Mouse (Mus musculus): ENCODE data around the gene Tmprss7. TPM values are rescaled to one million over a fixed set of nuclear protein-coding genes. Genes with fewer than 3 reads are reported as not detected.

Gene Tmprss7
- polyA plus RNA-seq, 1 experiment from 2014 or later: 0.44 TPM

- no peak for ATAC-seq
- 72% methylated on average over 4 of the region's 4 CpGs for WGBS (ENCODE audit: insufficient replicate concordance)
- Histone ChIP-seq H3K4me3 (no peak overlapping the region), H3K9ac (no peak overlapping the region), H3K4me1 (0 out of 2 replicates have a peak, but pooled peaks cover 2% of the 10 kb centered on the region), H3K27ac (no peak overlapping the region), H3K4me2 (no peak overlapping the region), H3K27me3 (replicated peaks) (no peaks in the 10 kb centered on the region), H3K9me3 (replicated peaks) (no peaks in the 10 kb centered on the region), H3K36me3 (no peaks in the 10 kb centered on the region)
Measured at GRCm38 (mm10) chr16:45670005-45670404, 23.5 kb downstream of the Tmprss7 start.

GRCm38 (mm10) chr16:45668178-45668577 lies 25.3 kb downstream of the Tmprss7 start:
- no peaks in the 10 kb centered on the region for H3K27me3 ChIP-seq (replicated peaks)
- peak overlapping the region; percentile 30; the same call in 1 of the 2 replicates for H3K27ac ChIP-seq
- no peaks in the 10 kb centered on the region for H3K9me3 ChIP-seq (replicated peaks)
- H3K9ac ChIP-seq: no peak overlapping the region
- H3K4me2 ChIP-seq: no peak overlapping the region
- WGBS (ENCODE audit: insufficient replicate concordance): 9% methylated on average over 3 of the region's 3 CpGs
- 0 out of 2 replicates have a peak, but pooled peaks cover 2% of the 10 kb centered on the region for H3K4me1 ChIP-seq
- no peaks in the 10 kb centered on the region for H3K36me3 ChIP-seq
- no peak for ATAC-seq
- H3K4me3 ChIP-seq: no peak overlapping the region

GRCm38 (mm10) chr16:45666136-45666535 lies 27.3 kb downstream of the Tmprss7 start:
- Histone ChIP-seq H3K27me3 (replicated peaks) (no peaks in the 10 kb centered on the region), H3K9ac (no peak overlapping the region), H3K36me3 (no peaks in the 10 kb centered on the region), H3K4me3 (no peak overlapping the region), H3K27ac (no peak overlapping the region), H3K4me2 (no peak overlapping the region), H3K4me1 (0 out of 2 replicates have a peak, but pooled peaks cover 2% of the 10 kb centered on the region), H3K9me3 (replicated peaks) (no peaks in the 10 kb centered on the region)
- peak; percentile 70 for ATAC-seq
- WGBS (ENCODE audit: insufficient replicate concordance): 18% methylated on average over 2 of the region's 2 CpGs

GRCm38 (mm10) chr16:45662381-45662780 lies 31.1 kb downstream of the Tmprss7 start:
- Histone ChIP-seq H3K36me3 (no peaks in the 10 kb centered on the region), H3K27ac (no peak overlapping the region), H3K9ac (no peak overlapping the region), H3K4me2 (no peak overlapping the region), H3K27me3 (replicated peaks) (no peaks in the 10 kb centered on the region), H3K4me3 (no peak overlapping the region), H3K9me3 (replicated peaks) (no peaks in the 10 kb centered on the region), H3K4me1 (peaks cover 15% of the 10 kb centered on the region)
- ATAC-seq: no peak

GRCm38 (mm10) chr16:45659596-45659995 lies 33.9 kb downstream of the Tmprss7 start:
- Histone ChIP-seq H3K9me3 (replicated peaks) (no peaks in the 10 kb centered on the region), H3K27ac (no peak overlapping the region), H3K4me1 (peaks cover 18% of the 10 kb centered on the region), H3K36me3 (no peaks in the 10 kb centered on the region), H3K4me3 (no peak overlapping the region), H3K27me3 (replicated peaks) (no peaks in the 10 kb centered on the region), H3K9ac (no peak overlapping the region), H3K4me2 (no peak overlapping the region)
- 67% methylated on average over 4 of the region's 4 CpGs for WGBS (ENCODE audit: insufficient replicate concordance)
- ATAC-seq: no peak

DNA sequence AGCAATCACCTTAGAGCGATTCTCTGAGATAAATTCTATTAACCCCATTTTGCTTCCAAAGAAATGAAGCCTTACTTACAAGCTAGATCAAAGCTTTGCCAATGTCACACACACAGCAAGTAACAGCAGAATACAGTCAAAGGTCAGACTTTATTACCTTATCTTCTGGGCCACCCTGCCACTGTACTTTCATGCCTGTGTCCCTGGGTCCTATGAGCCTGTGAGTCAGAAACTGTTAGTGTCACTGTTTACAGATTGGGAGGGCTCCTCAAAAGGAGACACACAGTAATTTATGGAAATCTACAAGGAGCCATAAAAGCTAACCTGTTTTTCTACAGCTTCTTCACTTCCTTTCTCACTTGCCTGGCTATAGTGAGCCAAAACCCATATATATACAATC lies 35.2 kb downstream of the Tmprss7 start:
- peaks cover 28% of the 10 kb centered on the region for H3K4me1 ChIP-seq
- no peaks in the 10 kb centered on the region for H3K9me3 ChIP-seq (replicated peaks)
- WGBS (ENCODE audit: insufficient replicate concordance): 67% methylated on average over 1 of the region's 1 CpGs
- no peak overlapping the region for H3K27ac ChIP-seq
- H3K36me3 ChIP-seq: no peaks in the 10 kb centered on the region
- H3K4me3 ChIP-seq: no peak overlapping the region
- H3K4me2 ChIP-seq: no peak overlapping the region
- H3K27me3 ChIP-seq (replicated peaks): no peaks in the 10 kb centered on the region
- no peak for ATAC-seq
- no peak overlapping the region for H3K9ac ChIP-seq

DNA sequence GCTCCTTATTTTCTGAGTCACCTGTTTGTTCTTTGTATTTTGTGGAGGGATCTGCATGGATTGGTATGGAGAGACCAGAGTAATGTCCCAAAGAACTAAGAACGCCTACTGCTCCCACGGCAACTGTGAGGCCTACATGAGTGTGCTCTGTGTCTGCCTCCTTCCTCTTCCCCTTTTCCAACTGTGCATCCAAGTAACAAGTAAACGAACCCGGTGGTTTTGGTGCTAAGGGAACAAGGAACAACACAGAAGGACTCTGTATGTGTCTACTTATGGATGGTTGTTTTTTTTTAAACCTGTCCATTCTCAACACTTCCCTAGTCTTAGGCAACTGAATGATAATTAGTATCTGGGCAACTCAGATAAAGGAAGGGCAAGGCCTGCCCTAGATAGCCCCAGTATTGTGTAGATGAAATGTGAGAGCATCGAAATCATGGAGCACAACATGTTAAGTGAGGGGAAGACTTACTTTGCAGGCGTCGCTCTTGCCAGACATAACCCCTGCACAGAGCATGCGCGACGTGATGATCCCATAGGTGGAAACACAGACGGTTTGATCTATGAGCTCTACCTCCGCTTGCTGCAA lies 35.8 kb downstream of the Tmprss7 start:
- no peak overlapping the region for H3K4me2 ChIP-seq
- H3K36me3 ChIP-seq: no peaks in the 10 kb centered on the region
- no peaks in the 10 kb centered on the region for H3K9me3 ChIP-seq (replicated peaks)
- peak; percentile 75 for ATAC-seq
- peaks cover 34% of the 10 kb centered on the region for H3K4me1 ChIP-seq
- no peak overlapping the region for H3K27ac ChIP-seq
- H3K9ac ChIP-seq: no peak overlapping the region
- no peaks in the 10 kb centered on the region for H3K27me3 ChIP-seq (replicated peaks)
- WGBS (ENCODE audit: insufficient replicate concordance): 50% methylated on average over 12 of the region's 12 CpGs
- H3K4me3 ChIP-seq: no peak overlapping the region

GRCm38 (mm10) chr16:45654465-45654864 lies 39.0 kb downstream of the Tmprss7 start:
- Histone ChIP-seq H3K4me3 (0 out of 2 replicates have a peak overlapping the region, but pooled peaks have one; percentile 30), H3K9me3 (replicated peaks) (no peaks in the 10 kb centered on the region)
- no peak for ATAC-seq

GRCm38 (mm10) chr16:45653934-45654332 lies 39.5 kb downstream of the Tmprss7 start, which contains the start of gene BC016579:
Gene BC016579 (minus strand): TSS chr16:45654068.
- Histone ChIP-seq H3K9me3 (replicated peaks) (no peaks in the 10 kb centered on the region), H3K4me1 (peaks cover 38% of the 10 kb centered on the region), H3K4me3 (peak within 1 kb of the TSS; percentile 30), H3K27ac (no peak within 1 kb of the TSS), H3K27me3 (replicated peaks) (no peaks in the 10 kb centered on the region), H3K36me3 (no peaks in the 10 kb centered on the region), H3K4me2 (peak within 1 kb of the TSS; percentile 61), H3K9ac (peak within 1 kb of the TSS; percentile 23)
- WGBS (ENCODE audit: insufficient replicate concordance): 22% methylated on average over 20 of the region's 20 CpGs
- peak; percentile 71 for ATAC-seq

More at GRCm38 (mm10) chr16:45654465-45654864, 39.0 kb downstream of the Tmprss7 start:
- Histone ChIP-seq H3K27me3 (replicated peaks) (no peaks in the 10 kb centered on the region), H3K4me1 (peaks cover 38% of the 10 kb centered on the region), H3K27ac (no peak overlapping the region), H3K9ac (no peak overlapping the region), H3K4me2 (peak overlapping the region; percentile 61), H3K36me3 (no peaks in the 10 kb centered on the region)
- 71% methylated on average over 9 of the region's 9 CpGs for WGBS (ENCODE audit: insufficient replicate concordance)

GRCm38 (mm10) chr16:45653009-45653933 lies 40.2 kb downstream of the Tmprss7 start:
- Histone ChIP-seq H3K9ac (peak overlapping the region; percentile 23; the same call in 1 of the 2 replicates), H3K9me3 (replicated peaks) (no peaks in the 10 kb centered on the region), H3K27ac (no peak overlapping the region), H3K4me1 (peaks cover 32% of the 10 kb centered on the region), H3K4me3 (peak overlapping the region; percentile 30), H3K36me3 (no peaks in the 10 kb centered on the region), H3K27me3 (replicated peaks) (no peaks in the 10 kb centered on the region), H3K4me2 (peak overlapping the region; percentile 61)
- no peak for ATAC-seq
- 15% methylated on average over 17 of the region's 17 CpGs for WGBS (ENCODE audit: insufficient replicate concordance)

GRCm38 (mm10) chr16:45651497-45651896 lies 42.0 kb downstream of the Tmprss7 start:
- Histone ChIP-seq H3K4me1 (peaks cover 20% of the 10 kb centered on the region), H3K9ac (no peak overlapping the region), H3K9me3 (replicated peaks) (no peaks in the 10 kb centered on the region), H3K4me3 (no peak overlapping the region), H3K36me3 (no peaks in the 10 kb centered on the region), H3K27ac (no peak overlapping the region), H3K4me2 (no peak overlapping the region), H3K27me3 (replicated peaks) (no peaks in the 10 kb centered on the region)
- 28% methylated on average over 2 of the region's 2 CpGs for WGBS (ENCODE audit: insufficient replicate concordance)
- ATAC-seq: no peak

GRCm38 (mm10) chr16:45644380-45644779 lies 49.1 kb downstream of the Tmprss7 start:
- Histone ChIP-seq H3K36me3 (no peaks in the 10 kb centered on the region), H3K4me3 (no peak overlapping the region), H3K9me3 (replicated peaks) (no peaks in the 10 kb centered on the region), H3K4me2 (no peak overlapping the region), H3K9ac (no peak overlapping the region), H3K27me3 (replicated peaks) (no peaks in the 10 kb centered on the region), H3K27ac (no peak overlapping the region), H3K4me1 (peaks cover 11% of the 10 kb centered on the region)
- WGBS (ENCODE audit: insufficient replicate concordance): 34% methylated on average over 6 of the region's 6 CpGs
- ATAC-seq: no peak
